Mouse (Mus musculus) G1E-ER4 (cell line): ENCODE results near the gene Pikfyve. TPM values are rescaled to one million over a fixed set of nuclear protein-coding genes. Genes with fewer than 3 reads are reported as not detected.
A peak's percentile ranks its signal among the peaks of the same experiment; 100 is the strongest.

Experiments
- GATA1 ChIP-seq: IDR thresholded peaks from one replicate; pipeline ENCODE4 v1.8.0; 2012; ENCODE audit warnings: low read length, inconsistent platforms
- polyA plus RNA-seq: library from polyadenylated mRNA; stranded (reverse); fragments of >175 nt; gene quantifications from 2 replicates; pipeline ENCODE4 v1.2.3, GENCODE M21; 2012

Pikfyve gene
- 60.9 and 88.3 TPM in 2 replicates for polyA plus RNA-seq

GRCm38 (mm10) chr1:65186287-65187073, at the start of gene Pikfyve, which contains the start of gene Idh1:
Pikfyve (plus strand) TSS chr1:65186683.
Idh1 (minus strand) TSS chr1:65186500.
- TF ChIP-seq GATA1: no peak

DNA sequence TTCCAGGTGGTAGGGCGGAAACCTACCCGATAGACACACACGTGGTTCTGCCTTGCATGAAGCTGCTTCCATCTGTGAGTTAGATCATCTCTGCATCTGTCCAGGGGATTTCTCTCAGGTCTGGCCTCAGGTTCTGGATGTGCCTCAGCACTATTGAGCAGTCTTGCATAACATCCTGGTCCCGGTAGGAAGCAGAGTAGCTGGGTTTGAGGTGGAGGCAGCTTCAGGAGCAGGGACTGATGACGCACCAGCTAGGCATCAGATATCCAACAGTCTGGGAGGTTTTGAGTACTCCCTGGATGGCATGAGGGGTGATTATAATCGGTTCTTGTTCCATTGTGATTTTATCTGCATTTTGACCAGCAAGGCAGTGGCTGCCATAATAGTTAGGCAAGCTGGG, 48.9 kb upstream of the Pikfyve start:
- no peak for TF ChIP-seq GATA1

- no peak for TF ChIP-seq GATA1
These were observed 41.7 kb upstream of the Pikfyve start for GRCm38 (mm10) chr1:65144783-65145182.

- no peak for TF ChIP-seq GATA1
These were observed 39.9 kb upstream of the Pikfyve start for GRCm38 (mm10) chr1:65146601-65147000.

DNA sequence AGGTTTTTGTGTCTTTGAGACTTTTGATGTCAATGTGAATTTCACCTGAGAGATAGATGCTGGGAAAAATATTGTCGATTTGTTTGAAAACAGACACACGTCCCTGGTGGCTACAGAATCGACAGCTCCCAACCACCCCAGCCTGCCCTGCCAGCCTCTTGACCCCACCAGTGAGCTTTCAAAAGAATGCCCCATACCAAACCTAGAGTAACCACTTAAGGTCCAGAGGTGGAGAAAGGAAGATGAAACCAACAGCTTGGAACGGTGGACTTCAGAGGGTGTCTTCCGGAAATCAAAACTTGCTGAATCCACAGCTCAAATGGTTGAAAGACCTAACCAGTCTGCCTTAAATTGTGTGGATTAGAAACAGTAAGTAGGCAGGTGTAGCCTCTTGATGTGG, 39.2 kb upstream of the Pikfyve start:
- TF ChIP-seq GATA1: no peak

GRCm38 (mm10) chr1:65147971-65148370, 38.5 kb upstream of the Pikfyve start:
- no peak for TF ChIP-seq GATA1

DNA sequence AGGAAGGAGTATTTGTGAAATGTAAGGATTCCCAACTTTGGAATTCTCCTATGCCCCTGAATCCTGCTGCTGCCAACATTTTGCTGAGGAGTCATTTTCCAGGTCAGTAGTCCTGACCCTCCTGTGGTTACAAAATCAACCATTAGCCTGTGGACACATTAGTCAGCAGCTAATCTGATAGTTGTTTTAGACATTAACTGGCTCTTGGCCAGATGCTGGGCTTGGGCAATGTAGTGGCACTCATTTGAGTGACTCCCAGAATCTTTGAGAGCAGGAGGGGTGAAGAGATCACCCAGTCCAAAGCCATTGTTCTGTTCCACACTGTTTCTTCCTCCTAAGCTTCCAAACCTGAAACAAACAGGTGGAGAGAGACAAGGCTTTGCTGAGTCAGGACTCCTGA, 31.7 kb upstream of the Pikfyve start:
- no peak for TF ChIP-seq GATA1

- TF ChIP-seq GATA1: no peak
These were observed 30.4 kb upstream of the Pikfyve start for GRCm38 (mm10) chr1:65156111-65156510.

DNA sequence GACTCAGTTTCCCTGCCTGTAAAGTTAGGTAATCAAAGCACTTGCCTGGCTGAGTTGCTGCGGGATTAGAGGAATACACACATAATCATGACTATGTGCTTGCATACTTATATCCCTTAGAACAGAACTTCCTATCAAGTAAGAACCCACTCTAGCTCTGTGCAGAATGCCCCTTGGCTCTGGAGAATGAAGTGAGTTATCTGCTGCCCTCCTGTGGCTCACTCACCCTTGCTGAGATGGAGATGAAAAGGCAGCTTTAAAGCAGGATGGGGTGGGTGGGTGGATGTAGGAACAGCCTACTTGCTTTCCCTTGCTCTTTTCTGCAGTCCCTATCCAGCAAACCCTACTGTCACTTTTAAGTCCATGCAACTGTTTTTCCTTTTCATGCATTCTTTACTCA, 24.3 kb upstream of the Pikfyve start:
- no peak for TF ChIP-seq GATA1

DNA sequence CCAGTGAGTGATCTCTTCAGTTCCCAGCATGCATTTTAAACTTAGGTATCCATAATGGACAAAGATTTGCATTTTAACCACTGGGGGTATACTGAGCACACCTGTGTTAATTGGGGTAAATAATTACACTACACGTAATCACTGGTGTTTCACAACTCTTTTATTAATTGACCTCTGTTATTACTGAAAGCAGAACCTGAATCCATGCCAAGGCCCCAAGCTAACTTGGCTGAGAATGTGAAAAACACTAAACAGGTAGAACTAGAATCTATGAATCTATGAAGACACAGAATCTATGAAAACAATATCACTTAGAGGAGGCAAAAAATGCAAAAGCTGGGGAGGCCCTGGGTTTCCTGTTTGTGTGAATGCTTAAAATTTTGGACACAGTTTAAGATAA, 19.0 kb upstream of the Pikfyve start:
- TF ChIP-seq GATA1: no peak

DNA sequence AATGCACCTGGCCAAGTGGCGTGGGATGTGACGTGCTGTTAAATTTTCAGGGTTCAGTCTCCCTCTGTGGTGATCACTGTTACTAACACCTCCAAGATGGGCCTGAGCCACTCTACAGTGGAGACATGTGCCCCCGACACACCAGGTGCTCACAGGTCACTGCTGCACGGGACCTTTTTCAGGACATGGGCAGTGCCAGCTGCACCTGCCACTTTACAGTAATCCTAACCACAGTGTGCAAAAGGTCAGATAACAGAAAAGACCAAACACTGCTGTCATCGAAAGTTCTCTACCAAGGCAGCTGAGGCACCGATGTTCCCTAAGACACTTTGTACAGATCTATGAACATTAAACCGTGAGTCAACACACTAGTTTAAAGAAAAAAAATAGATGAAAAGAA, 16.9 kb upstream of the Pikfyve start:
- no peak for TF ChIP-seq GATA1

GRCm38 (mm10) chr1:65169947-65170346, 16.5 kb upstream of the Pikfyve start:
- peak; percentile 16 for TF ChIP-seq GATA1

GRCm38 (mm10) chr1:65171579-65171978, 14.9 kb upstream of the Pikfyve start:
- TF ChIP-seq GATA1: no peak

DNA sequence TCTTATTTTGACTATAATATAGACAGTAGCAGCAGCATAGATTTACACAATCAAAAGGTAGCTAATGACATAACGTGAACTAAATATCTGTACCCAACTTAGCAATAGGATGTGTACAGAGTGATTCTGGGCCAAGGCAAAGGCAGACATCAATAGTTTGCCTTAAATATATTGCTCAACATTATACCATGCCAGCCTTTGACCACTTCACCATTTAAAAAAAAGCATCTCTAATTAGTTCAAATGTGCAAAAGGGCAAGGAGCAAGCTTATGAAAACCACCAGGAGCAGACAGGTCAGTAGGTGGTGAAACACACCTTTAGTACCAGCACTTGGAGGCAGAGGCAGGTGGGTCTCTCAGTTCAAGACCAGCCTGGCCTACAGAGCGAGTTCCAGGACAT, 12.8 kb upstream of the Pikfyve start:
- no peak for TF ChIP-seq GATA1

DNA sequence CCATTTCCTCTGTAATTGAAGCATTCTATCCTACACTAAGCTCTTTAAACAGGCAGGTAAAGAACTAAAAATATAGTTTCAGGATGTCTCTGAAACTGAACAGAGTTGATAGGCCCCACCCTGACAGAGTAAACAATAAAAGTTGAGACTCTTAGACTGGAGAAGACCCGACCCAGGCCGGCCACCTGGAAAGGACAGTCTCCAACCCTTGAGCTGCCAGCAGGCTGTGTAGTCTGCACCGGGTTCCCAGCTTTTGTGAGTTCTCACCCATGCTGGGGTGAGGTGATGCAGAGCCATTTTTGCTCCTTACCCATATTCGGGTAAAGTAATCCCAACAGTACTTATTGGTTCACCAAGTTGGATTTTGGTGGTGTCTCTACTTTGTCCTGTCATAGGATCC, 10.3 kb upstream of the Pikfyve start:
- TF ChIP-seq GATA1: no peak

- peak; percentile 36 for TF ChIP-seq GATA1
These were observed 9.6 kb upstream of the Pikfyve start for GRCm38 (mm10) chr1:65176912-65177311.

- no peak for TF ChIP-seq GATA1
These were observed 9.0 kb upstream of the Pikfyve start for GRCm38 (mm10) chr1:65177452-65177851.
